Mouse (Mus musculus): Measurements from ENCODE around the gene Unc5c.

The Unc5c gene

DNA sequence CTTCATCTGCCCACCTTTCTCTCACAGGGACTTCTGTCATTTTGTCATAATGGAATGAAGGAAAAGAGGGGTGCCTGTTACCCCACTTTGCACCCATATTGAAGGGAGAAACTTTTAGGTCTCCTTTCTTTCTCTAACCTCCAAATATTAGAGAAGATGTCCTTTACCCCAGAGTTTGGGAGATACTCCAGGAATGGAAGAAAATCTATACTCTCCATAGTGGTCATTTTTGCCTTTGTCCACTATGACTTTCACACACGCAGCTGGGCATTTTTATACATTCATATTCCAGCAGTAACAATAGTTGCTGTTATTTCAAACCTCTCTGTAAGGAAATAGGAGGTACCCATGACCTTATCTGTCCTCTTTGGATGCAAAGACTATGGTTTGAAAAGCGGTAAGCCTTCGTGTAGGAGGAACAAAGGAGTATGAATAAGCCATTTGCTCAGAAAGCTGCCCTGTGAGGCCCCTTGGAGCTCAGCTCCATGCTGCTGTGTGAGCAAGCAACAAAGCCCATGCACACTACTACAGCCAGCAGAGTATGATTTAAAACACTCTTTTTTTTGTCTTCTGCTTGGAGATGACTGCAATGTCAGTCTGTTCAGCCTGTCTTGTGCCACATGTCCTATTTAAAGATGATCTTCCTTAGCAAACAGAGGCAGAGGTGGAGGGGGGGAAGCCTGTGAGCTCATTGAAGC, 353.7 kb downstream of the Unc5c start:
- DNase-seq (ENCODE audit: low spot score): no peak

DNA sequence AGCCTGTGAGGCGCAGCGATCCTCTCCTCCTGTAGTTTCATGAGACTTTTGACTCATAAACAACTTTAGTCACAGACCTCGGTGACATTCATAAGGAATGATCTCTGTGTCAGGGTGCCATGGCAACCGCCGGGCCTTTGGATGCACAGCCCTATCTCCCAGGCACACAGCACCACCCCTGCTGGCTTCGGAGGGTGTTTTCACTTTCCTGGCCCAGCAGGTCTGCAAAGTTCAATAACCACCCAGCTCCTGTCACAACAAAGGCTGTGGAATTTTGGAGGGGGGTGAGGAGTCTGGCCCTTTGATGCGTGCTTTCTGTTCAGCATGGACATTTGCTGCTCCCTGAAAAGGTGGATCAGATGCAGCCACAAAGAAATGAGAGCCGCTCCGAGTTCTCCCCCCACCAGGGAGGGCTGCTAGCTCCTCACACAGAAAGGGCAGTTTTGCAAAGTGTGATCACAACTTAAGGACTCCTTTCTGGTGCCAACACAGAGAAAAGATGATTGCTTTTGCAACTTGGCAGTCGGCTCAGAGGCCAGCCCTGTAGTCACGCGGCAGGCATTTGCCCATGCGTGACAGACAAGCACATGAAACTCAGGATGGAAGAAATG, 354.4 kb downstream of the Unc5c start:
- no peak for DNase-seq (ENCODE audit: low spot score)

DNA sequence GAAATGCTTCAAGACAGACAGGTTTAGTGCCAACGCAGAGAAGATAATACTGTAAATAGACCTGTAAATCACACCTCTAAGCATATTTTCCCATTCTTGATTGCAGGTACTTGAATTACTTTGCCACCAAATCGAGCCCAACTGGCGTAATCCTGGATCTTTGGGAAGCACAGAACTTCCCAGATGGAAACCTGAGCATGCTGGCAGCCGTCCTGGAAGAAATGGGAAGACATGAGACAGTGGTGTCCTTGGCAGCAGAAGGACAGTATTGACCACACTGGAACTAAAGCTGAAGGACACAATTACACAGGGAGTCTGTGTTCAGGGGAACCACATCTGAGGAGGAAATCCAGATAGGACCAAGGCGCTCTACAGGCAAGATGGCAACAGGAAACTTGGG, 363.3 kb downstream of the Unc5c start:
- DNase-seq (ENCODE audit: low spot score): no peak

DNA sequence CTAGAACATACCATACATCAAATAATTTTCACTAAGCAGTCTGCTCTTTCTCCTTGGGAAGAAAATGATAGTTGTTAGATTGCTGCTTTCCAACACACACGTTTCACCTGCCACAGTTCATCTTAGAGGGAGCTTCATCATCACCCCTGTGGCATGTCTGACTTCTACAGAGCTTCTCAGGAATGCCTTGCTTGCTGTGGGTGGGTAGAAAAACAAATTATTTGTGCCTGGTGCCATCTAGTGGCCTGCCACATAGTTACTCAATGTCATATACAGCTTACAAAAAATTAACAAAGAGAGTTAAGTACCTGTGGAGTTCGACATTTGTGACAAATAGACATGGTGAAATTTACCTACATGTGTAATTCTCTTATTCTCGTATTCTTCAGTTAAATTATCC, 366.1 kb downstream of the Unc5c start:
- peak; percentile 24 for DNase-seq (ENCODE audit: low spot score)

GRCm38 (mm10) chr3:141838864-141839263, 373.8 kb downstream of the Unc5c start:
- DNase-seq (ENCODE audit: low spot score): no peak

- no peak for DNase-seq (ENCODE audit: low spot score)
Observed at GRCm38 (mm10) chr3:141849206-141849605, 384.2 kb downstream of the Unc5c start.

DNA sequence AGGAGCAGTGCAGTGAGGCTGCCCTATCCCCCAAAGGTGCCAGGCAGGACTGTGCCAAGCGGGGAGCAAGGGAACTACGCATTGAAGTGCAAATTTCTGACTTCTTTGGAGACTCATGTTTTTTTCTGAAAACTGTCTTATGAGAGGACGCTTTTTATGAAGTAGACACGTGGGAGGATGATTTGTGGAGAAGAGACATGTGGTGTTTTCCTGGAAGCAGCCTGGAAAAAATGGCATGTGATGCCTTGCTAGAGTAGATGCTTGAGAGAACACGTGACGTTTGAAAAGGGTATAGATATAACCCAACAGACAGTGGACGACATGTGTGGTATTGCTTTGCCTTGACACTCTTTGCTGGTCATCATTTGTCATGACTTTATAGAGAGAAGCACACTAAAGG, 385.1 kb downstream of the Unc5c start:
- no peak for DNase-seq (ENCODE audit: low spot score)

DNA sequence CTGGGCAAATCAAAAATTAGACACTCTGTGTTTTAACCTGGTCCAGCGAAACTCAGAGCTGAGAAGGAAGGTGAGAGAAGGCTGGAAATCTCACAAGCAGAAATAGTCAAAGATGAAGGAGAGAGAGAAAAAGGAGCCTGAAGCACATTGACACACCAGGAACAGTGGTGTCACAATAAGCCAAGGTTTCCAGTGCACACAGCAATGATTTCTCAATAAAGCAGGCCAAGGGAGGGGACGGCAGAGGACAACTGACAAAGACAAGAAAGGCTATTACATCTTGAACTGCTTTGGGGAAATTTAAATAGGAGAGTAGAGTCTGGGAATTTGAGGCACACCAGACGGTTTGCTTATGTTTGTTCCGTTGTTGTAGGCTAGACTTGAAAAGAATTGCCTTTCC, 389.3 kb downstream of the Unc5c start:
- no peak for DNase-seq (ENCODE audit: low spot score)

DNA sequence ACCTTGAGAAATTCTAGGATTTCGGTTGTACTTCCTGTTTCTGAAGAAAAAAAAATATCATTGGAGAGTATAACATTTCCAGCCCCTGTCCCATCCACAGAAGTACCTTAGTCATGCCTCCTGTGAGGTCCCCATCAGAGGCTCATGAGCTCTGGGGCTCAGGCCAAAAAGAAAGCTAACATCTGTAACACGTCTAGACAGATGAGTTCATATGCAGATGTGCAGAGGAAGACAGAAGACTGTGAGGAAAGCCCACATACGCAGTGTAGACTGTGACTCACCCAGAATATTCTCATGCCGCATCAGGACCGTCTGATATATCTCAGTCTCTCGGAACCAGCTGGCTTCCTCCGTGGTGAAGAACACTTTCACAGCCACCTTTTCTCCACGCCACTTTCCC, 392.1 kb downstream of the Unc5c start:
- DNase-seq (ENCODE audit: low spot score): no peak

GRCm38 (mm10) chr3:141862816-141863461, 397.9 kb downstream of the Unc5c start:
- DNase-seq (ENCODE audit: low spot score): peak; percentile 25

DNA sequence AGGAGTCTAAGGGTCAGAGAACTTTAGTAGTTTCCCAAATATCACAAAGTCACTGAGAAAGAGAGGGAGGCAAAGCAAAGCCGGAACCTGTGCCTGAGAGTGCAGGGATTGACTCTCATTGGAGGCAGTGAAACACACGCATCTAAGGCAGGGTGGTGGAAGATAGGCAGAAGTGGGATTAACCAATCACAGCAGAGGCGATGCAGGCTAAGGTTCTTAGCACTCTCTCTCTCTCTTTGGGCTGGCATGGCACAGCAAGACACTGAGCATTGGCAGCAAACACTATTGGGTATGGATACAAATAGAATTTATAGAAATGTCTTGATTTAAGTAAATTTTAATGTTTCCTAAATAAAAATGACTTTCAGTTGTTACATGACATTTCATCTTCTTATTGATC, 406.8 kb downstream of the Unc5c start:
- DNase-seq (ENCODE audit: low spot score): no peak

GRCm38 (mm10) chr3:141872337-141873042, 407.5 kb downstream of the Unc5c start:
- DNase-seq (ENCODE audit: low spot score): no peak

DNA sequence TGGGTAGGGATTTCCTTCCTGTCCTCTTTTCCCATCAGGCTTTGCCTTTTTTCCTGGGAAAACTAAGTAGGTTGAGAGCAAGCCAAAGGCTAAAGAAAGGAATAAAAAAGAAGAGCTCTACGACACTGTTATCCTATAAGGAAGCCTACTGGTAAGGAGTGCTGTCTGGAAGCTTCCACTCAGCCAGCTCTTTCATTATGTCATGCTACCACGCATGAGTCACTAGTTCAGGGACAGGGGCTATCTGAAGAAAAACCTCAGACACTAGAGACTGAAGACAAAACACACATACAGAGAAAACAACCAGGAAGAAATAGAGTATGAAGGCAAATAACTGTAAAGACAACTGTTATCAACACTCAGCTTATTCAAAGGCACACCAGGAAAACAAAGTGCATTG, 417.5 kb downstream of the Unc5c start:
- DNase-seq (ENCODE audit: low spot score): no peak

GRCm38 (mm10) chr3:141884190-141884589, 419.2 kb downstream of the Unc5c start:
- DNase-seq (ENCODE audit: low spot score): no peak
